Mouse (Mus musculus) left cerebral cortex, postnatal 10 days (tissue): ENCODE data around the gene Fscn2. TPM values are rescaled to one million over a fixed set of nuclear protein-coding genes. Genes with fewer than 3 reads are reported as not detected.

Experiments
- DNase-seq, 2 experiments: peaks; one replicate each; pipeline ENCODE4 v3.0.0; 2021 to 2022; ENCODE audit warnings: low spot score in 2 of 2, mixed read lengths in 1 of 2; ENCODE audit errors: extremely low spot score in 1 of 2
- intact Hi-C: fragments of 180-260 bp; cut with DNase I; formaldehyde crosslinking; loops from one replicate; pipeline ENCODE4 v1.15.1; 2025
- total RNA-seq, 2 experiments: library from RNA; stranded (reverse); gene quantifications; 2 replicates each; pipeline ENCODE4 v1.2.3; 2021

Fscn2 gene
- total RNA-seq, 2 experiments from 2014 or later: not detected

DNA sequence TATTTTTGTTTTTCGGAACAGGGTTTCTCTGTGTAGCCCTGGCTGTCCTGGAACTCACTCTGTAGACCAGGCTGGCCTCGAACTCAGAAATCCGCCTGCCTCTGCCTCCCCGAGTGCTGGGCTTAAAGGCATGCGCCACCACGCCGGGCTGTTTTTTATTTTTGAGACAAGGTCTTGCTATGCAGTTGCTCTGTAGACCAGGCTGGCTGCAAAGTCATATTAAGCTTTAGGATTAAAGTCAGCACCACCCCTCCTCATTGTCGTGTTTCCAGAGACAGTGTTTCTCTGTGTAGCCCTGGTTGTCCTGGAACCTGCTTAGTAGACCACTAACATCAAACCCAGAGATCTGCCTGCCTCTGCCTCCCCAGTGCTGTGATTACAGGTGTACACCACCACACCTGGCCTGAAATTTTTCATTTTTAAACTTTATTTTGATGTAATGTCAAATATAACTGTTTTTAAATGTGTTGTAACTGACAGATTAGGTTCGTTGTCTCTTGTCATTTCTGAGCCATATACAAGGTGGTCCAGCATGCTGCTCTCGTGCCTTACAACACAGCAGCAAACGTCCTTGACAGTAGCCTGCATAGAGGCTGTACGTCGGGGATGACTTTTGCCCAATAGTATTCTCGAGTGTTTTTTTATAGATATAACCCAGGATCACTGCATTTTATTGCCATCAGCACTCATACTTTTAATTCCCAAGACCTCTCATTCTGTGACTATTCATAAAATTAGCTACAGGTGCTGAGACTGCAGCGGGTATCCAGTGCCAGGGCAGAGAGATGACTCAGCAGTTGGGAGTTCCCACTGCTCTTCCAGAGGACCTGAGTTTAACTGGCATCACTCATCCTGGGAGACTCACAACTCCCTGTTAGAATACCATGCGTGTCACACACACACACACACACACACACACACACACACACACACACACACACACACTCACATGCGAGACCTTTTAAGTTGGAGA is 6.7 kb upstream of the Fscn2 start:
- no peak for DNase-seq
- intact Hi-C loops: no loop called here

DNA sequence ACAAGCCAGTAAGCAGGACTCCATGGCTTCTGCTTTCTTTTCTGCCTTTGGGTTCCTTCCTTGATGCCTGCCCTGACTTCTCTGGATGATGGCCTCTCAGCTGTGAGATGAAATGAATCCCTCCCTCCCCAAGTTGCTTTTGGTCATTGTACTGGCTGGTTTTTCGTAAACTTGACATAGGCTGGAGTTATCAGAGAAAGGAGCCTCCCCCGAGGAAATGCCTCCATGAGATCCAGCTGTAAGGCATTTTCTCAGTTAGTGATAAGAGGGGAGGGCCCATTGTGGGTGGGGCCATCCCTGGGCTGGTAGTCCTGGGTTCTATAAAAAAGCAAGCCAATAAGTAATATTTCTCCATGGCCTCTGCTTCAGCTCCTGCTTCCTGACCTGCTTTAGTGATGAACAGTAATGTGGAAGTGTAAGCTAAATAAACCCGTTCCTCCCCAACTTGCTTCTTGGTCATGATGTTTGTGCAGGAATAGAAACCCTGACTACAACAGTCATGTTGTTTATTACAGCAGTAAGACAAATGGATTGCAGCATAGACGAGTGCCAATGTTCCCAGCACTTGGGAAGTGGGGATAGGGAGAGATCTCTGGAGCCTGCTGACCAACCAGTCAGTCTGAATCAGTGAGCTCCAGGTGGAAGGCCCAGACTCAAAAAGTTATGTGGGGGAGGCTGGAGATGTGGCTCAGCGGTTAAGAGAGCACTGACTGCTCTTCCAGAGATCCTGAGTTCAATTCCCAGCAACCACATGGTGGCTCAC is 5.9 kb upstream of the Fscn2 start:
- intact Hi-C loops: no loop called here
- DNase-seq: no peak

DNA sequence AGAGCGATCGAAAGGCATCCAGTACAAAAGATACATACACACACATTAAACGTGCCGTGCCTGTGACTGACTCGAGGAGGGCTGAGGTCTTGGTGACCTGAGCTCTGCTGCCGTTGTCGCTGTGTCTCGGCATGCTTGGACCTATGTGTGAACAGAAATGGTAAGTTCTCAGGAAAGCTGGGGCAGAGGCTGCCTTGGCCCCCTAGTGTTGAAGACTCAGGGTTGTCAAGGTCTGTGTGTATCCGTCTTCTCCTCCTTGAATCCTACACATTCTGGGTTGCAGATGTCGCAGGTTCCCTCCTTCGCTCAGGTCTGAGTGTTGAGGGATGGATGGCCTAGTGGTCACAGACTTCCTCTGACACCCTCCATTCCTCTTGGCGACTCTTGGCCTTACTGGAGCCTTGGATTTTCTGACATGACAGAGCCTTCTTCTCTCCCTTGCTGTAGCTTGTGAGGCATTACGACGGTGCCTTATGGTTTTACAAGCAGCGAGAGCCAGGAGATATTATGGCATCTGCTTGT is 5.0 kb upstream of the Fscn2 start:
- intact Hi-C loops: no loop called here

DNA sequence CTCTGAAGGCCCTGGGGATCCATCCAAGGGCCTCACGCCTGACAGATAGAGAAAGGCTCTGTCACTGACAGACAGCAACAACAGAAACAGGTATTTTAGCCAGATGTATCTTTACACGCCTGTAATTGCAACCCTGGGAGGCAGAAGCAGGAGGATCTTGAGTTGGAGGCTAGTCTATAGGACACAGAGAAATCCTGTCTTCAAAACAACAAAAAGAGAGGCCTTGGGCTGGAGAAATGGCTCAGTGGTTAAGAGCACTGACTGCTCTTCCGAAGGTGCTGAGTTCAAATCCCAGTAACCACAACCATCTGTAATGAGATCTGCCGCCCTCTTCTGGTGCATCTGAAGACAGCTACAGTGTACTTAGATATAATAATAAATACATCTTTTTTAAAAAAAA is 4.4 kb upstream of the Fscn2 start:
- intact Hi-C loops: no loop called here
- no peak for DNase-seq

More for the DNA sequence above, 5.0 kb upstream of the Fscn2 start:
- DNase-seq: peak in 1 of 2 experiments; percentile 24

DNA sequence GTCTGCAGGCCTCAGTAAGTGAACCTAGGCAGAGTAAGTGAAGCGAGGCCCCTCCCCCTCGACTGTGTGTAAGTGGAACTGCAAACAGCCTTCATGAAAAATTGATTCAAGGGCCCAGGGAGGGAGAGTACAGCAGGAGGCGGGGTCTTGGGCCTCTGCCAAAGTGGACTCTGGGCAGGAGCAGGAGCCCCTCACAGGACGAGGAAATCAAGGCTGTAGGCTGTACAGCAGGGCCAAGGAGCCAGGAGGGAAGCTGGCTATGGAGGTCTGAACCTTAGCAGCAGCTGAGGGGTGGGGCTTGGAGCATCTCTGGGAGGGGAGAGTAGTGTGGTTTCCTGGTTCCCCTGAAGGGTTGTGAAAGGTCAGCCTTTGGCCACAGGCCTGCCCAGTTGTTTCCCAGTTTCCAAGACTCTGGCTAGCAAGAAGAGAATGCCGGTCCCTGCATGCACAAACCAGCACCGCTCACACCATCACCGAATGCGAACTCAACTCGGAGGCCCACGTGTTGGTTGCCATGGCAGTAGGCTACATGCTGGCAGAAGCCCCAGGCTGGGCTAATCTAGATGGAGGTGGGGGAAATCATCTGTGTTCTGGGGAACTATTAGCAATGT is 3.4 kb upstream of the Fscn2 start:
- intact Hi-C loops: no loop called here
- peak; percentile 82 to 88 for DNase-seq

DNA sequence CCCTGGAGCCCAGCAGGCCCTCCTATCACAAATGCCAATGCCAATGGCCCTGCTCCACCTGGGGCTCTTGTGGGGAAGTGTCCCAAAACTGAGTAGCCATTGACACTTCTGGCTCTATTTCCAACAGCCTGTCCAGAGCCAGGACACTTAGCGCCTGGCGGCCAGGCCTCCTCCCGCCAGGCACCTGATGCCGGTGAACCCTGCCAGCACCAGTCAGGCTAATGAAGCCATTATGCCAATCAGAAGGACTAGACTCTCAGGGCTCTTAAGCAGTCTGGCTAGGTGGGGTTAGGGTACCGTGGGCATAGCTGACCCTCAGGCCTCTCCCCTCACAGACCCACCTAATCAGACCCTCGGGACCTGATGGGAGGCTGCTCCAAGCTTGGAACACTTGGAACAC is 1.9 kb upstream of the Fscn2 start:
- no peak for DNase-seq
- intact Hi-C loops: no loop called here

DNA sequence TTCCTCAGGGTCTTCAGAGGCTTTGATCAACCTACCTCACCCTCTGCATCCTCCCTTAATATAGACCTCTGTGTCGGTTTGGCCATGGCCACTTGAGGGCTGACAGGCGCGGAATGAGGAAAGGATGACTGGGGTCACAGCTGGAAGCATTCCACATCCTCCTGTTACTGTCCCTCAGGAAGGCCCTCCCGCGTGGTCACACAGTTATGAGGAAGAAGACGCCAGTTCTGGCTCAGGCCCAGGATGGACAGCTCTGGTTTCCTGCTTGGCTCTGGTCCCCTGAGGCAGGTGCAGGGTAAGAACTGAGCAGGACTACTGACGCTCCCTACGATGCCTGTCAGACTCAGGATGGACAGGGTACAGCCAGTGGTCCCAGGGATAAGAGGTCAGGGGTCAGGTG is 1.3 kb upstream of the Fscn2 start:
- DNase-seq: peak in 1 of 2 experiments; percentile 82
- intact Hi-C loops: no loop called here

DNA sequence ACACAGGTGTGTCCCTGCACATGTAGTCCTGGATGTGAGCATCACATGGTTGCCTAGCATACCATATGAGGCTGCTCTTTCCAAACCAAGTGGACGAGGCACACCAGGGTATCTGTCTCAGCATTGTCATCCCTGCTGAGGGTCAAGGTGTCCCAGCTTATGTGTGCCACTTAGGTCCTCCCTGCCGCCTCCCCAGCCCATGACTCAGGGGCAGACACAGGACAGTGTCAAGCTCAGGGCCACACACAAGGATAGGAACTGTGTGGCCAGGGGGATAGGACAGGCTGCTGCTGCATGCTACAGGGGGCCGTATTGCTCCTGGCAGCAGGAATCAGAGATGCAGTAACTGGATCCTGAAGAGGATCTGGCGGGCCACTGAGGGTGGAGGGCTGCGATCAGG is 579 bp upstream of the Fscn2 start:
- intact Hi-C loops: no loop called here
- peak in 1 of 2 experiments; percentile 22 for DNase-seq

DNA sequence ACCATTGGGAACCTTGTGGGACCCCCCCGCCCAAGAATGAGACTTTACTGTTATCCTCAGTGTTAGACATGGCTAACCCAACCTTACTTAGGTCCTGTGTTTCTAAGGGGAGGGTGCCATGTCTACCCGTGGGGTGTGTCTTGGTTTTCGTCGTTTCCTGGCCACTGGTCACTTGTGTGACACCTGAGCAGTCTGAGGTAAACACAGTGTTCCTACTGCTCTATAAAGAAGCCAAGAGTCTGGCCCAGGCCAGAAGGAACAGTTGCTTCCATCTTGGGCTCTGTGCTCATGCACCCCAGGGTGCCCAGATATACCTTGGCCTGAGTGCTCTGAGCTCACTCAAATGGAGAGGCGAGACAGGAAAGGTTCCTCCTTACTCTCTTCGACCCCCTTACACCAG is 1.6 kb downstream of the Fscn2 start:
- intact Hi-C loops: no loop called here
- no peak for DNase-seq

DNA sequence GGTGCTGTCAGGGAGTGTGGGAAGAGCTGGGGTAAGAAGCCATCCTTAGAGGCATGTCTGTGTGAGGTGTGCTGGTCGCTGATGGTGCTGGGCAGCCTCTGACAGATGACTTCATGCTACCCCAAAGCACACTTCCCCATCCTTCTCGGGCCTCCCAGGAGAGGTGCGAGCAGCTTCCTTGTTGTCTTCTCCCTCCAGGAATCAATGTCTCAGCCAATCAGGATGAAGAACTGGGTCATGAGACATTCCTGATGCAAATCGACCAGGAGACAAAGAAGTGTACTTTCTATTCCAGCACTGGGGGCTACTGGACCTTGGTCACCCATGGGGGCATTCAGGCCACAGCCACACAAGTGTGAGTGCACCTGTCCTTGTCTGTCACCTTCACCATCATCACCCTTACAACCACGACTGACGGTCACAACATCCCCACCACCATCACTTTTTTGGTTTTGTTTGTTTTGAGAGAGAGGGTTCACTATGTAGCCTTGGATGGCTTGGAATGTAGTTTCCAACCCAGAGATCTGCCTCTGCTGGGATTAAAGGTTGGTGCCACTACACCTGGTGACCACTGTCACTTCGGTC is 5.2 kb downstream of the Fscn2 start:
- intact Hi-C loops: no loop called here
- DNase-seq: no peak

DNA sequence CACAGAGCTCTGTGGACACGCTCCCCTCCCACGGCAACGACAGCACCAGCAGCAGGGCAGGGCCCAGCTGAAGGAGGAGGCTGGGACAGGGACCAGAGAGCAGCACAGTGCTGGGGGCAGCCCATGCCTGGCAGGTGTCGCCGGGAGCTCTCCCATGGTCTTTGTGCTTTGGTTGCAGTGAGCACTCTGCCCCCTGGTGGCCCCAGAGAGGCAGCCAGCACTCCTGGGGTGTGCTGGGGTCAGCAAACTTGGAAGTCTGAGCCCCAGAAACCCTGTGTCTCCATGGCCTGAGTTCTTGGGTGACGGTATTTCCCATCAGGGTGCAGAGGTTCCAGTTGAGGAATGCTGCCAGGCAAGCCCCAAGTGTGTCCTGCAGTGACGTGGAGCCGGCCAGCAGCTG is 8.3 kb downstream of the Fscn2 start:
- peak in 1 of 2 experiments; percentile 79 for DNase-seq
- intact Hi-C loops: loop anchor here (10.0 kb wide), 1 partner anchor 255 kb away; no protein-coding TSS in a partner anchor

DNA sequence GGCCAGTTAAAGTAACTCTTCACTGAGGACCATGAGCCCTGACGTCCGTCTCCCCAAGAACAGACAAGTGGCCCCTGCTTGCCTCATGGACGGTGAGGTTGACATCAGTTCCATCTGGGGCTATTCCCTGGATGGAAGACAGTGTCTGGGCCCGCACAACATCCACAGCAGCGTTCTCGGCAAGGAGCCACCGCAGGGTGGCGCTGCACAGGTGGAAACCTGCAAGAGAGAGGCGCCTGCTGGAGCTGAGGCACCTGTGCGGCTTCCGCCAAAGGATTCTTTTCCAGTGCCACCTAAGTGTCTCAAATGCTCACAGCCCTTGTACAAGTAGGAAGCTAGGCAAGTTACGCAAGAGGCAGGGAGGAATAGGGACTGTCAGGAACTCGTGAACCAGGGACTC is 11.7 kb downstream of the Fscn2 start:
- peak in 1 of 2 experiments; percentile 30 for DNase-seq
- intact Hi-C loops: loop anchor here (10.0 kb wide), 1 partner anchor 258 kb away; no protein-coding TSS in a partner anchor

DNA sequence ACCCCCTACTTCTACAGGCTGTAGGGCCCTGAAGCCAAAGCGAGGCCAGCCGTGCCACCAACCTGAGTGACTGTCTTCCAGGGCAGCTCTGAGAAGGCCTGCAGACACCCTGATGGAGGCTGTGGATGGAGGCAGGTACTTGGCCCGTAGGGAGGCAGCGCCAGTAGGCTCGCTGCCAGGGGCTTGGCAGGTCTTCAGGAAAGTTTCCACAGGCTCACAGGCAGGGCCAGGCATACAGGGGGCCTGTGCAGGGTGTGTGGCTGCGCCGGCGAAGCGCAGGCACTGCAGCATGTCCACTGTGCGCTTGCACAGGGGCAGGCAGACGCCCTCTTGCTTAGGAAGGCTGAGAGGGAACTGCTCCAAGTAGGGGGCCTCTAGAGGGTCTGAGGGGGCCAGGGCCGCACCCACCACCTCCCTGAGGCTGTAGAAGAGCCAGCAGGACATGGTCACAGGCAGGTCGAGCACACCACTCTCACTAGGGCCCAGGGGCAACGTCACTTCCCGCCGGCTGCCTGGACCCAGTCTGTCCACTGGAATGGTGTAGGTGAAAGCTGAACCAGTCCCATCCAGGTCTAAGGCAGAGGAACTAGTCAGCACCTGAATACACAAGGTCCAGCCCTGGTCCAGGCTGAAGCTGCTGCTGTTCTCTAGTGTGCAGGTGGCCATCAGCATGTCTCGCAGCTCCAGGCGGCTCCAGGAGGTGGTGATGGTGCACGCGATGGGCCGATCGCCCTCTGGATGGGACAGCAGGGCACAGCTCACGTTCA is 12.7 kb downstream of the Fscn2 start:
- peak in 1 of 2 experiments; percentile 55 for DNase-seq
- intact Hi-C loops: loop anchor here (10.0 kb wide), 1 partner anchor 259 kb away; no protein-coding TSS in a partner anchor

DNA sequence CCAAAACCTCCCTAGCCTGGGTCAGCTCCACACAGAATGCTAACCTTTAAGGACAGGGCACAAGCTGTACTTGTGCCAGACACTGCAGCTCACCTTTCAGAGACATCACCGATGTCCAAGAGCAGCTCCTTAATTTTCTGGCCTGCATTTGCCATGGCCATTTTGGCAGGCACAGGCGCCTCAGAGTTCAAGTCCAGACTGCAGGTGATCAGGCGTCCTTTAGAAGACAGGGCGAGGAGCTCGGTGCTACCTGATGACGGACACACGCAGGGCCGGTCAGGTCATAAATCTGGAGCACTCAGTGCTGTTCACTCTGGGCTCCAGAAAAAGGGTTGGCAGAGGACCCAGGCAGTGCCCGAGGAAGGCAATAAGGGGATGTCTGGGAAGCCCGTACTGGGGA is 14.0 kb downstream of the Fscn2 start:
- intact Hi-C loops: loop anchor here (10.0 kb wide), 1 partner anchor 261 kb away; no protein-coding TSS in a partner anchor
- no peak for DNase-seq

DNA sequence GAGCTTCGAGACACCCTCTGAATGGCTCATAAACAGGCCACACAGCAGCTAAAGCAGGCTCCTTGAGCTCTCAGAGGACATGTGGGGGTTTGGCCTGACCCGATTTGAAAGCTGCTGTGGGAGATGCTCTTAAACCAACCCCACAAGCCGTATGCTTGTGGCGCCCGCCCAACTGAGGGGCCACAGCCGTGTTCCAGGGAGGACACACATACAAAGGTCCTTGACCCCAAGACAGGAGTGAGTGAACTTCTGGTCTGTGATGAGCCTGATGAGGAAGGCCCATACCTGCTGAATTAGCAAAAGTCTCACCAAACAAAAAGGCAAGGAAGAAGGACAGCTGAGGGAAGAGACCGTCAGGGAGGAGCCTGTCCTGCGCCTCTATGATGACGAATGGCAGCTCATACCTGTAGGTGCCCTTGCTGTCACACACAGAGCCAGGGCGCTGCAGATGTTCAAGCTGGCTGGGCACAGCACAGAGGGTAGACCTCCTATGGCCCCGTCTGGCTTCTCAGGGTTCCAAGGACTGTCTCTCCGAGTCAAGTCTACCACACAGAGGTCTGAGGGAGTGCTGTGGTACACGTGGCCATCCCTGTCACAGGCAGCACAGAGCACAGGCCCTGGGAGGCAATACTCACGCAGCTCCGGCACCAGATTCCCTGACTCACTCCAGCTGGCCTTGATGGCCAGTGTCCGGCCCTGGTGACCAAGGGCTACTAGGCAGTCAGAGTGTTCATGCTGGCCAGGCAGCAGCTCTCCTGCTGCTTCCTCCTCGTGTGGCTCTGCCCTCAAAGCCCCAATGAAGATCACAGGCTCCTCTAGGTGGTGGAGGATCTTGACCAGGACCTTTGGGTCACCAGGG is 15.2 kb downstream of the Fscn2 start:
- no peak for DNase-seq
- intact Hi-C loops: loop anchor here (10.0 kb wide), 1 partner anchor 262 kb away; no protein-coding TSS in a partner anchor

DNA sequence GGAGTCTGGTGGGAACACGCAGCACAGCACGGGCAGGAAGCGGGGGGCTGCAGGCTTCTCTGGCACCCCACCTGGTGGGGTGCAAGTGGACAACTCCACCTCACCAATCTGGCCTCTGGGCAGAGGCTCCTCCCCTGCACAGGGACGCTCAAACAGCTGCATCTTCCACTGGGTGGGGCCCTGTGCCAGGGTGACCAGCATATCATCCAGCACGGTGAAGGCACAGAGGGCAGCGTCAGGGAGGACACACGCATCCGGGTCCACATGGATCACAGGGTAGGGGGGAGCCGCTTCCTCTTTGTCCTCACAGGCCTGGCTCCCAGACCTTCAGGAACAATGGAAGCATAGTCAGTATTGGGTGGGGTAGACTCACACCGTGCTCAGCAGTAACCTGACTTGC is 16.0 kb downstream of the Fscn2 start:
- DNase-seq: peak in 1 of 2 experiments; percentile 56
- intact Hi-C loops: loop anchor here (10.0 kb wide), 1 partner anchor 263 kb away; no protein-coding TSS in a partner anchor
